Mouse (Mus musculus) midbrain, embryonic 14.5 days (tissue): ENCODE measurements at regions not wholly inside any gene's neighbourhood (a gene's known extent, or its start where the extent isn't known, plus 50 kb on each side); places are given as distances from the start of the nearest gene placed in this dataset.

Experiments
- ATAC-seq: fragments of 200-750 bp; cut with Nextera tagmentation; 2 replicates; pipeline ENCODE4 v1.8.0; 2017; ENCODE audit warnings: moderate number of reproducible peaks, moderate library complexity; ENCODE audit not compliant: low FRiP score, low TSS enrichment
- DNase-seq: peaks from one replicate; pipeline ENCODE4 v3.0.0-alpha.2; 2015
- H3K27ac ChIP-seq: fragments of 300-500 bp; sonication (generic); replicated peaks from 2 replicates; pipeline ENCODE4 v1.5.1; 2014; ENCODE audit warnings: mild to moderate bottlenecking, low read depth, low read length, moderate library complexity
- H3K27me3 ChIP-seq: fragments of 300-500 bp; sonication (generic); 2 replicates; pipeline ENCODE4 v1.6.1; 2014; ENCODE audit warnings: low read length, control low read depth, mixed read lengths; ENCODE audit not compliant: control insufficient read depth, insufficient read depth
- H3K36me3 ChIP-seq: fragments of 300-500 bp; sonication (generic); 2 replicates; pipeline ENCODE4 v1.6.1; 2014; ENCODE audit warnings: low read length, control low read depth; ENCODE audit not compliant: control insufficient read depth, insufficient read depth
- H3K4me1 ChIP-seq: fragments of 300-500 bp; sonication (generic); 2 replicates; pipeline ENCODE4 v1.6.1; 2014; ENCODE audit warnings: mild to moderate bottlenecking, antibody characterized with exemption, low read length, control low read depth; ENCODE audit not compliant: control insufficient read depth, insufficient read depth
- H3K4me2 ChIP-seq: fragments of 300-500 bp; sonication (generic); 2 replicates; pipeline ENCODE4 v1.6.1; 2014; ENCODE audit warnings: mild to moderate bottlenecking, low read length, moderate library complexity
- H3K4me3 ChIP-seq: fragments of 300-500 bp; sonication (generic); replicated peaks from 2 replicates; pipeline ENCODE4 v1.5.1; 2014; ENCODE audit warnings: low read depth, low read length
- H3K9ac ChIP-seq: fragments of 300-500 bp; sonication (generic); replicated peaks from 2 replicates; pipeline ENCODE4 v1.6.1; 2014; ENCODE audit warnings: mild to moderate bottlenecking, low read length, moderate library complexity
- H3K9me3 ChIP-seq: fragments of 300-500 bp; sonication (generic); 2 replicates; pipeline ENCODE4 v1.6.1; 2016; ENCODE audit warnings: low read length, control low read depth, mixed read lengths; ENCODE audit not compliant: control insufficient read depth
- WGBS: fragments of 180-500 bp; shearing (Covaris S2); extraction: QIAGEN DNeasy Blood & Tissue Kit; methylation state at CpG from one replicate; pipeline ENCODE4 v1.1.7; 2014; 5-methylcytosine and 5-hydroxymethylcytosine counted together

GRCm38 (mm10) chr3:99047156-99047555 lies 93.7 kb upstream of the Wars2 start:
- 58% methylated on average over 5 of the region's 5 CpGs for WGBS
- no peaks in the 10 kb centered on the region for H3K27me3 ChIP-seq
- DNase-seq (no peak), ATAC-seq (no peak)
- H3K27ac ChIP-seq, result no peak overlapping the region
- H3K4me3 ChIP-seq, result no peak overlapping the region
- H3K4me1 ChIP-seq, result no peaks in the 10 kb centered on the region
- H3K9ac ChIP-seq, result no peak overlapping the region
- H3K36me3 ChIP-seq, result no peaks in the 10 kb centered on the region
- no peak overlapping the region for H3K4me2 ChIP-seq
- H3K9me3 ChIP-seq, result no peaks in the 10 kb centered on the region

GRCm38 (mm10) chr3:99049305-99049704 lies 91.6 kb upstream of the Wars2 start:
- no peak for ATAC-seq
- Histone ChIP-seq H3K27ac (no peak overlapping the region), H3K27me3 (no peaks in the 10 kb centered on the region), H3K4me3 (no peak overlapping the region), H3K4me1 (no peaks in the 10 kb centered on the region), H3K36me3 (no peaks in the 10 kb centered on the region), H3K9ac (no peak overlapping the region), H3K9me3 (no peaks in the 10 kb centered on the region), H3K4me2 (no peak overlapping the region)
- WGBS, result 70% methylated on average over 2 of the region's 2 CpGs
- no peak for DNase-seq

GRCm38 (mm10) chr3:99052176-99052575 lies 88.7 kb upstream of the Wars2 start:
- Histone ChIP-seq H3K4me2 (no peak overlapping the region), H3K9me3 (no peaks in the 10 kb centered on the region), H3K9ac (no peak overlapping the region), H3K4me3 (no peak overlapping the region), H3K36me3 (no peaks in the 10 kb centered on the region), H3K27ac (no peak overlapping the region), H3K27me3 (no peaks in the 10 kb centered on the region), H3K4me1 (no peaks in the 10 kb centered on the region)
- 85% methylated on average over 4 of the region's 4 CpGs for WGBS
- DNase-seq (no peak), ATAC-seq (no peak)

GRCm38 (mm10) chr3:99067168-99067567 lies 73.7 kb upstream of the Wars2 start:
- Histone ChIP-seq H3K36me3 (no peaks in the 10 kb centered on the region), H3K9me3 (no peaks in the 10 kb centered on the region), H3K4me3 (no peak overlapping the region), H3K27ac (no peak overlapping the region), H3K27me3 (no peaks in the 10 kb centered on the region), H3K4me2 (no peak overlapping the region), H3K9ac (no peak overlapping the region), H3K4me1 (no peaks in the 10 kb centered on the region)
- no peak for ATAC-seq
- DNase-seq, result no peak
- WGBS, result 71% methylated on average over 3 of the region's 3 CpGs
